Mouse (Mus musculus): ENCODE results near the gene Aunip. TPM values are rescaled to one million over a fixed set of nuclear protein-coding genes. Genes with fewer than 3 reads are reported as not detected.
A peak's percentile ranks its signal among the peaks of the same experiment; 100 is the strongest.

Aunip gene
- polyA plus RNA-seq, 1 experiment from 2014 or later = 1.3 TPM

GRCm38 (mm10) chr4:134517719-134518118 lies 6.9 kb downstream of the Aunip start:
- H3K9me3 ChIP-seq (replicated peaks; ENCODE audit: control insufficient read depth, low read length, poor library complexity, severe bottlenecking) = no peaks in the 10 kb centered on the region
- WGBS = 91% methylated on average over 10 of the region's 10 CpGs
- no peaks in the 10 kb centered on the region for H3K27me3 ChIP-seq (ENCODE audit: control insufficient read depth, insufficient read depth, low read depth, low read length)
- no peak overlapping the region for H3K9ac ChIP-seq (ENCODE audit: low read depth, low read length)
- H3K27ac ChIP-seq (ENCODE audit: low read length) = no peak overlapping the region
- no peak overlapping the region for H3K4me2 ChIP-seq (ENCODE audit: low read length)
- no peaks in the 10 kb centered on the region for H3K36me3 ChIP-seq (ENCODE audit: control insufficient read depth, insufficient read depth, low read length)
- no peaks in the 10 kb centered on the region for H3K4me1 ChIP-seq (ENCODE audit: control insufficient read depth, insufficient read depth, low read length)
- no peak for ATAC-seq
- no peak overlapping the region for H3K4me3 ChIP-seq (ENCODE audit: low read depth, low read length)

- H3K9me3 ChIP-seq (replicated peaks; ENCODE audit: control insufficient read depth, low read length, poor library complexity, severe bottlenecking) = no peaks in the 10 kb centered on the region
- no peak for ATAC-seq
These were observed 7.7 kb downstream of the Aunip start for GRCm38 (mm10) chr4:134518541-134518940.

GRCm38 (mm10) chr4:134519281-134519680 lies 8.5 kb downstream of the Aunip start:
- no peaks in the 10 kb centered on the region for H3K9me3 ChIP-seq (replicated peaks; ENCODE audit: control insufficient read depth, low read length, poor library complexity, severe bottlenecking)
- no peak overlapping the region for H3K4me2 ChIP-seq (ENCODE audit: low read length)
- no peak overlapping the region for H3K9ac ChIP-seq (ENCODE audit: low read depth, low read length)
- ATAC-seq = no peak
- 0 out of 2 replicates have a peak, but pooled peaks cover under 1% of the 10 kb centered on the region for H3K36me3 ChIP-seq (ENCODE audit: control insufficient read depth, insufficient read depth, low read length)
- no peaks in the 10 kb centered on the region for H3K4me1 ChIP-seq (ENCODE audit: control insufficient read depth, insufficient read depth, low read length)
- no peak overlapping the region for H3K4me3 ChIP-seq (ENCODE audit: low read depth, low read length)
- H3K27me3 ChIP-seq (ENCODE audit: control insufficient read depth, insufficient read depth, low read depth, low read length) = no peaks in the 10 kb centered on the region
- no peak overlapping the region for H3K27ac ChIP-seq (ENCODE audit: low read length)

More at GRCm38 (mm10) chr4:134518541-134518940, 7.7 kb downstream of the Aunip start:
- H3K27ac ChIP-seq (ENCODE audit: low read length) = no peak overlapping the region
- no peak overlapping the region for H3K4me2 ChIP-seq (ENCODE audit: low read length)
- no peaks in the 10 kb centered on the region for H3K36me3 ChIP-seq (ENCODE audit: control insufficient read depth, insufficient read depth, low read length)
- no peak overlapping the region for H3K9ac ChIP-seq (ENCODE audit: low read depth, low read length)
- H3K27me3 ChIP-seq (ENCODE audit: control insufficient read depth, insufficient read depth, low read depth, low read length) = no peaks in the 10 kb centered on the region
- H3K4me3 ChIP-seq (ENCODE audit: low read depth, low read length) = no peak overlapping the region
- 93% methylated on average over 4 of the region's 4 CpGs for WGBS
- no peaks in the 10 kb centered on the region for H3K4me1 ChIP-seq (ENCODE audit: control insufficient read depth, insufficient read depth, low read length)

- Histone ChIP-seq H3K9ac (ENCODE audit: low read depth, low read length) (no peak overlapping the region), H3K4me3 (ENCODE audit: low read depth, low read length) (no peak overlapping the region), H3K27ac (ENCODE audit: low read length) (no peak overlapping the region), H3K9me3 (replicated peaks; ENCODE audit: control insufficient read depth, low read length, poor library complexity, severe bottlenecking) (no peaks in the 10 kb centered on the region), H3K27me3 (ENCODE audit: control insufficient read depth, insufficient read depth, low read depth, low read length) (no peaks in the 10 kb centered on the region), H3K4me1 (ENCODE audit: control insufficient read depth, insufficient read depth, low read length) (no peaks in the 10 kb centered on the region), H3K36me3 (ENCODE audit: control insufficient read depth, insufficient read depth, low read length) (peaks cover 26% of the 10 kb centered on the region), H3K4me2 (ENCODE audit: low read length) (no peak overlapping the region)
- no peak for ATAC-seq
- 89% methylated on average over 4 of the region's 4 CpGs for WGBS
These were observed 12.6 kb downstream of the Aunip start for GRCm38 (mm10) chr4:134523447-134523846.

- no peak overlapping the region for H3K27ac ChIP-seq (ENCODE audit: low read length)
- no peaks in the 10 kb centered on the region for H3K27me3 ChIP-seq (ENCODE audit: control insufficient read depth, insufficient read depth, low read depth, low read length)
- no peak for ATAC-seq
- no peak overlapping the region for H3K4me3 ChIP-seq (ENCODE audit: low read depth, low read length)
- peaks cover 48% of the 10 kb centered on the region for H3K36me3 ChIP-seq (ENCODE audit: control insufficient read depth, insufficient read depth, low read length)
- no peak overlapping the region for H3K9ac ChIP-seq (ENCODE audit: low read depth, low read length)
- no peaks in the 10 kb centered on the region for H3K9me3 ChIP-seq (replicated peaks; ENCODE audit: control insufficient read depth, low read length, poor library complexity, severe bottlenecking)
- no peaks in the 10 kb centered on the region for H3K4me1 ChIP-seq (ENCODE audit: control insufficient read depth, insufficient read depth, low read length)
- WGBS = 58% methylated on average over 5 of the region's 5 CpGs
- H3K4me2 ChIP-seq (ENCODE audit: low read length) = no peak overlapping the region
These were observed 15.0 kb downstream of the Aunip start for GRCm38 (mm10) chr4:134525806-134526205.

- H3K4me2 ChIP-seq (ENCODE audit: low read length) = no peak overlapping the region
- H3K4me1 ChIP-seq (ENCODE audit: control insufficient read depth, insufficient read depth, low read length) = no peaks in the 10 kb centered on the region
- no peak overlapping the region for H3K4me3 ChIP-seq (ENCODE audit: low read depth, low read length)
- no peak for ATAC-seq
- no peaks in the 10 kb centered on the region for H3K27me3 ChIP-seq (ENCODE audit: control insufficient read depth, insufficient read depth, low read depth, low read length)
- no peak overlapping the region for H3K9ac ChIP-seq (ENCODE audit: low read depth, low read length)
- H3K9me3 ChIP-seq (replicated peaks; ENCODE audit: control insufficient read depth, low read length, poor library complexity, severe bottlenecking) = no peaks in the 10 kb centered on the region
- H3K36me3 ChIP-seq (ENCODE audit: control insufficient read depth, insufficient read depth, low read length) = peaks cover 52% of the 10 kb centered on the region
- 59% methylated on average over 5 of the region's 5 CpGs for WGBS
- no peak overlapping the region for H3K27ac ChIP-seq (ENCODE audit: low read length)
These were observed 15.4 kb downstream of the Aunip start for GRCm38 (mm10) chr4:134526220-134526619.

- ATAC-seq = no peak
- H3K27ac ChIP-seq (ENCODE audit: low read length) = no peak overlapping the region
These were observed 22.1 kb downstream of the Aunip start for GRCm38 (mm10) chr4:134532928-134533327.

GRCm38 (mm10) chr4:134533421-134533820 lies 22.6 kb downstream of the Aunip start:
- no peak overlapping the region for H3K9ac ChIP-seq (ENCODE audit: low read depth, low read length)
- no peak overlapping the region for H3K4me3 ChIP-seq (ENCODE audit: low read depth, low read length)
- H3K36me3 ChIP-seq (ENCODE audit: control insufficient read depth, insufficient read depth, low read length) = peaks cover 29% of the 10 kb centered on the region
- no peaks in the 10 kb centered on the region for H3K9me3 ChIP-seq (replicated peaks; ENCODE audit: control insufficient read depth, low read length, poor library complexity, severe bottlenecking)
- peak overlapping the region; percentile 98 for H3K4me2 ChIP-seq (ENCODE audit: low read length)
- no peak for ATAC-seq
- H3K27me3 ChIP-seq (ENCODE audit: control insufficient read depth, insufficient read depth, low read depth, low read length) = no peaks in the 10 kb centered on the region
- H3K4me1 ChIP-seq (ENCODE audit: control insufficient read depth, insufficient read depth, low read length) = peaks cover 16% of the 10 kb centered on the region
- WGBS = 84% methylated on average over 4 of the region's 4 CpGs
- no peak overlapping the region for H3K27ac ChIP-seq (ENCODE audit: low read length)

More at GRCm38 (mm10) chr4:134532928-134533327, 22.1 kb downstream of the Aunip start:
- 88% methylated on average over 4 of the region's 4 CpGs for WGBS
- H3K27me3 ChIP-seq (ENCODE audit: control insufficient read depth, insufficient read depth, low read depth, low read length) = no peaks in the 10 kb centered on the region
- H3K36me3 ChIP-seq (ENCODE audit: control insufficient read depth, insufficient read depth, low read length) = peaks cover 33% of the 10 kb centered on the region
- H3K4me2 ChIP-seq (ENCODE audit: low read length) = no peak overlapping the region
- H3K4me3 ChIP-seq (ENCODE audit: low read depth, low read length) = no peak overlapping the region
- no peak overlapping the region for H3K9ac ChIP-seq (ENCODE audit: low read depth, low read length)
- H3K4me1 ChIP-seq (ENCODE audit: control insufficient read depth, insufficient read depth, low read length) = peaks cover 16% of the 10 kb centered on the region
- no peaks in the 10 kb centered on the region for H3K9me3 ChIP-seq (replicated peaks; ENCODE audit: control insufficient read depth, low read length, poor library complexity, severe bottlenecking)

- peak overlapping the region; percentile 98 for H3K4me2 ChIP-seq (ENCODE audit: low read length)
- H3K4me1 ChIP-seq (ENCODE audit: control insufficient read depth, insufficient read depth, low read length) = peaks cover 16% of the 10 kb centered on the region
- H3K9ac ChIP-seq (ENCODE audit: low read depth, low read length) = peak overlapping the region; percentile 86
- H3K4me3 ChIP-seq (ENCODE audit: low read depth, low read length) = peak overlapping the region; percentile 81
- H3K27ac ChIP-seq (ENCODE audit: low read length) = peak overlapping the region; percentile 86
- under 1% methylated on average over 55 of the region's 57 CpGs for WGBS
- peaks cover 22% of the 10 kb centered on the region for H3K36me3 ChIP-seq (ENCODE audit: control insufficient read depth, insufficient read depth, low read length)
- ATAC-seq = peak; percentile 33; the same call in 1 of the 2 replicates
- H3K9me3 ChIP-seq (replicated peaks; ENCODE audit: control insufficient read depth, low read length, poor library complexity, severe bottlenecking) = no peaks in the 10 kb centered on the region
- no peaks in the 10 kb centered on the region for H3K27me3 ChIP-seq (ENCODE audit: control insufficient read depth, insufficient read depth, low read depth, low read length)
These were observed 23.5 kb downstream of the Aunip start for GRCm38 (mm10) chr4:134534124-134534886.

Data from midbrain, embryonic 16.5 days (tissue).